Mouse (Mus musculus): ENCODE results near the gene Fam20a. TPM values are rescaled to one million over a fixed set of nuclear protein-coding genes. Genes with fewer than 3 reads are reported as not detected.

Fam20a gene
- polyA plus RNA-seq, 2 experiments from 2014 or later: 0.91 to 1.7 TPM

GRCm38 (mm10) chr11:109715311-109715781 is 6.7 kb downstream of the Fam20a start:
- no peak for ATAC-seq

GRCm38 (mm10) chr11:109714341-109715247 is 7.5 kb downstream of the Fam20a start:
- no peak for ATAC-seq

- ATAC-seq: no peak
These were observed 12.6 kb downstream of the Fam20a start for GRCm38 (mm10) chr11:109709501-109709900.

GRCm38 (mm10) chr11:109708786-109709185 is 13.3 kb downstream of the Fam20a start:
- ATAC-seq: no peak

GRCm38 (mm10) chr11:109707442-109707841 is 14.6 kb downstream of the Fam20a start:
- no peak for ATAC-seq

DNA sequence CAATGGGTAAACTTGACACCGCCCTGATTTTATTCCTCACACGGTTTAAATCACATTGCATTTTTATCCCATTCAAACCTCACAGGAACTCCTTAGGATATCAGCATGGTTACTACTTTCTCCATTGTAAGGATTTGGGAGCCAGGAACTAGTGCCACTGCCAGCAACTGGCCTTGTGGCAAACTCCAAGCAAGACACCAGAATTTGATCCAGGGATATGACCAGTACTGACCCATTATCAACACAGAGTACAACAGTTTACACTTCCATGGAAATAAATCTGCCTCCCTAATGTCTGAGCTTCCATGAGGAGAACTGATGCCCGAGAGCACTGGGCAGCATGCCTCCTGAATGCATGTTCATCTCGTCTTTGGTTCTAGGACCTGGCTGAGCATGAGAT is 15.5 kb downstream of the Fam20a start:
- no peak for ATAC-seq

GRCm38 (mm10) chr11:109706055-109706412 is 16.0 kb downstream of the Fam20a start:
- ATAC-seq: no peak

GRCm38 (mm10) chr11:109705336-109706054 is 16.6 kb downstream of the Fam20a start:
- ATAC-seq: no peak

- no peak for ATAC-seq
These were observed 17.5 kb downstream of the Fam20a start for GRCm38 (mm10) chr11:109704311-109705205.

- ATAC-seq: no peak
These were observed 18.2 kb downstream of the Fam20a start for GRCm38 (mm10) chr11:109703845-109704244.

- no peak for ATAC-seq
These were observed 19.9 kb downstream of the Fam20a start for GRCm38 (mm10) chr11:109702031-109702815.

DNA sequence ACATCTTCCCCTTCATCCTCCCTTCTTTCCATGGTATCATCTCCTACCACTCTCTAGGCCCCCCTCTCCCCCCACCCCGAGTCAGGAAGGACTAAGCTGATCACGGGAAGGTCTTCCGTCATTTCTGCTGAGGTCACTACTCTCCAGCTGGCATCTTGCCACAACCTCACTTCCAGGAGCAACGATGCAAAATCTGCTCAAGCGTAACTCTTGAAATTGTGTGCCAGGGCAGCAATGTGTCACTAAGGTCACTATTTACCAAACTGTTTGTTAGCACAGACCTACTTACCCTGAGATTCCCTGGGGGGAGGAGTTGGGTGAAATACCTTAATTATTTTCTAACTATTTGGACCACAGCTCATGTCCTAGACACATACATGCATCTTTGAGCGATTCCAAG is 21.3 kb downstream of the Fam20a start:
- no peak for ATAC-seq

DNA sequence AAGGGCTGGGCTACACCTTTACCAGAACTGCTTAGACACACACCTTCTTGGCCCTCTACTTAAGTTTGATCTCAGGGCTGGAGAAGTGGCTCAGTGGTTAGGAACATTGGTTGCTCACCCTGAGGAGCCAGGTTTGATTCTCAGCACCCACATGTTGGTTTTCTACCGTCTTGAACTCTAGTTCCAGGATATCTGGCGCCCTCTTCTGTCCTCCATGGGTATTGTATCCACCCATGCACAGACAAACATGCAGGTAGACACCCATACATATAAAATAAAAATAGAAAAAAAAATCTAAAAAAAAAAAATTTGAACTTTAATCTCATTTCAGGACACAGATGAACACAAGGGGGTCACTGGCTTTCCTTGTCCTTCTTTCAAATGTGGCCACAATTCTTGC is 22.3 kb downstream of the Fam20a start:
- no peak for ATAC-seq

DNA sequence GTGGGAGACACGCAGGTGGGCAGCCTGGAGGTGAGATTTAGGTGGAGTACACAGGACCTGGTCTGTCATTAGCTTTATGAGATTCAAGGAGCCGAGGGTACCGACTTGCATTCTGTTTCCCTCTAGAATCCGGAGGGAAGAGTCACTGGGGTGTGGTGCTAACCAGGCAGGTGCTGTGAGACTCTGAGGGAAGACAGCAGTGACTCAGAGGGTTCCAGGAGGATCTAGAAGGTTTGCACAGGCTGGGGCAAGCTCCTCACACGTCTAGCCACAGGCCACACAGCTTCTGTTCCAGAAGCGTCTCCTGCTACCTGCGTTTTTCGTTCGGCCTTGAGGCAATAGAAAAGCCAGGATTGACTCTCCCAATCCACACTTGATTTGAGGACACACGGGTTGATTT is 23.3 kb downstream of the Fam20a start:
- no peak for ATAC-seq

DNA sequence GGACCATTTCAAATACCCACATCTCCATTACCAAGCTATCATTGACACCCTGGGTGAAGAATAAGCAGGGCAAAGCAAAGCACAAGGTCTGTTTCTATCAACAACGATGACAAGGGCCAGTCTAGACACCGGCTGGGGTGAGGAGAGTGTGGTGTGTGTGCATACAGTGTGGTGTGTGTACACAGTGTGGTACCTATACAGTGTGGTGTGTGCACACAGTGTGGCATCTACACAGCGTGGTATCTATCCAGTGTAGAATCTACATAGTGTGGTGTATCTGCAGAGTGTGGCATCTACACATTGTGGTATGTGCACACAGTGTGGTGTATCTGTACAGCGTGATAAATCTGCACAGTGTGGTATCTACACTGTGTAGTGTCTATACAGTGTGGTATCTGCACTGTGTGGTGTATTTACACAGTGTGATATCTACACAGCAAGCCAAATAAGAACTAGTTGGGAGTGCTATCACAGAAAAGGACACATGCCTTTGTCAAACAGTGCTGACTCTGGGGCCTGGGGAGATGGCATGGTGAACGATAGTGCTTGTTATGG is 24.9 kb downstream of the Fam20a start:
- ATAC-seq: no peak

GRCm38 (mm10) chr11:109696519-109696918 is 25.6 kb downstream of the Fam20a start:
- ATAC-seq: no peak

- ATAC-seq: no peak
These were observed 29.3 kb downstream of the Fam20a start for GRCm38 (mm10) chr11:109692737-109693136.

GRCm38 (mm10) chr11:109689539-109689938 is 32.5 kb downstream of the Fam20a start:
- ATAC-seq: no peak

DNA sequence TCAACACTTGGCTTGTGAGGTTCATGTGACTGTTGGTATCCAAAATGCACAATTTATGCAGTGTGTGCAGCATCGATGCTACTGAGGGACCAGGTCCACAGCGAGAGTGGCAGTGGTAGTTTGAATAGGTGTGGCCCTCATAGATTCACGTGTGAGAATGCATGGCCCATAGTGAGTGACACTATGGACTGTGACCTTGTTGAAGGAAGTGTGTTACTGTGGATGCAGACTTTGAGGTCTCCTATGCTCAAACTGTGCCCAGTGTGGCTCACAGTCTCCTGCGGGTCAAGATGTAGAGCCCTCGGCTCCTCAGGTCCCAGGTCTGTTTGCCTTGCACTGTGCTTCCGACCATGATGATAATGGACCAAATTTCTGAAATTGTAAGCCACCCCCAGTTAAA is 39.9 kb downstream of the Fam20a start:
- ATAC-seq: no peak

DNA sequence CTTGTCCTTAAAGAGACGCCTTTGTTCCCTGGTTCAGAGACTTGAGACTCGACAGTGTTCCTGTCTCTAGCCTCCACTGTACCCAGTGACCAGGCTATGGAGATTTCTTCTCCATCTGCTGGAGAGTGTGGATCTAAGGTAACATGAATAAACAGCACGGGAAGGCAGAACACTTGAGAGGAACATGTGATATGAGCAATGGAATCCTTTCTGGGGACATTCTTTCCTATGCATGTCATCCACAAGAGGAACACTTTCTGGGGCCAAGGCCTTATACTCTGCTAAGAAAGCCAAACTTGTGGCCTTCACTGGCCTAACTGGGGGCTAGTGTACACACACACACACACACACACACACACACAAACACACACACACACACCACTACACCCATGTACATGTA is 40.5 kb downstream of the Fam20a start:
- ATAC-seq: no peak

DNA sequence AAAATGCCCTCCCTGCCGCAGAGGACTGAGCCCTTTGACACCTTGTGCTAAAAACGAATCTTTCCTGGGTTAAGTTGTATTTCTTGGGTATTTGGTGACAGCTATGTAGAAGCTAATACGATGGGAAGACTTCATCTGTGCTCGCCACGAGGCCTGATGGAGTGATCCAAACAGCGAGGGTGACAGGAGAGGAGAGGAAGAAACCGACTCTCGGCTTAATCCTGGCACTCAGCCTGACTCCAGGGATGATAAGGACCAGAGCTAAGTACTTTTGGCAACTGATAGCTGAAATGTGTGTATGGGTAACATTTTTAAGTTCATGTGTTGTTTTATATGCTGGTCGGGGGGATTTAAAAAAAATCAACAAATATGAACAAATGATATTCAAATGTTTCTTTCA is 41.1 kb downstream of the Fam20a start:
- no peak for ATAC-seq

GRCm38 (mm10) chr11:109678291-109678690 is 43.8 kb downstream of the Fam20a start:
- ATAC-seq: no peak
